Mouse (Mus musculus): Measurements from ENCODE around the gene Esp1. TPM values are rescaled to one million over a fixed set of nuclear protein-coding genes. Genes with fewer than 3 reads are reported as not detected.

The Esp1 gene
- polyA plus RNA-seq (2015; fragmentation: Nextera tagmentation; extraction: Ambion mirVana), result not detected in 2 replicates

GRCm38 (mm10) chr17:40726820-40727219 is at the start of gene Esp1:
Gene Esp1 (plus strand): TSS chr17:40727120.

Other genes starting within 250 kb of the Esp1 start
- gene Esp8, start 207.1 kb upstream of the Esp1 start, polyA plus RNA-seq (2015; fragmentation: Nextera tagmentation; extraction: Ambion mirVana), result not detected in 2 replicates
- not detected in 2 replicates for gene Esp6, start 165.6 kb upstream of the Esp1 start, polyA plus RNA-seq (2015; fragmentation: Nextera tagmentation; extraction: Ambion mirVana)
- not detected in 2 replicates for gene Esp4, start 128.5 kb upstream of the Esp1 start, polyA plus RNA-seq (2015; fragmentation: Nextera tagmentation; extraction: Ambion mirVana)
- not detected in 2 replicates for gene Esp3, start 95.0 kb upstream of the Esp1 start, polyA plus RNA-seq (2015; fragmentation: Nextera tagmentation; extraction: Ambion mirVana)
- gene Crisp2, start 79.9 kb downstream of the Esp1 start, polyA plus RNA-seq (2015; fragmentation: Nextera tagmentation; extraction: Ambion mirVana), result not detected in 2 replicates
- 0.09 TPM in 1 of 2 replicates, not detected in the other for gene Rhag, start 84.0 kb downstream of the Esp1 start, polyA plus RNA-seq (2015; fragmentation: Nextera tagmentation; extraction: Ambion mirVana)
- gene 9130008F23Rik, start 153.4 kb downstream of the Esp1 start, polyA plus RNA-seq (2015; fragmentation: Nextera tagmentation; extraction: Ambion mirVana), result 0.58 and 0.59 TPM in 2 replicates
- gene Glyatl3, start 187.2 kb downstream of the Esp1 start, polyA plus RNA-seq (2015; fragmentation: Nextera tagmentation; extraction: Ambion mirVana), result not detected in 2 replicates
- 24.4 and 28.3 TPM in 2 replicates for gene Mut, start 207.6 kb downstream of the Esp1 start, polyA plus RNA-seq (2015; fragmentation: Nextera tagmentation; extraction: Ambion mirVana)
- gene Cenpq, start 207.9 kb downstream of the Esp1 start, polyA plus RNA-seq (2015; fragmentation: Nextera tagmentation; extraction: Ambion mirVana), result 8.8 and 10.9 TPM in 2 replicates